Mouse (Mus musculus) limb, embryonic 14.5 days (tissue): Measurements from ENCODE around the gene Slc35b2. TPM values are rescaled to one million over a fixed set of nuclear protein-coding genes. Genes with fewer than 3 reads are reported as not detected.

ENCODE experiments used
- ATAC-seq: fragments of 200-750 bp; cut with Nextera tagmentation; 2 replicates; pipeline ENCODE4 v1.8.0; 2017; ENCODE audit warnings: low read depth, moderate number of reproducible peaks, moderate TSS enrichment; ENCODE audit not compliant: low FRiP score
- DNase-seq: peaks from one replicate; pipeline ENCODE4 v3.0.0-alpha.2; 2015; ENCODE audit warnings: low spot score
- H3K27ac ChIP-seq: fragments of 300-500 bp; sonication (generic); replicated peaks from 2 replicates; pipeline ENCODE4 v1.5.1; 2014; ENCODE audit warnings: low read depth, mild to moderate bottlenecking, low read length, moderate library complexity, mixed read lengths
- H3K27me3 ChIP-seq: fragments of 300-500 bp; sonication (generic); 2 replicates; pipeline ENCODE4 v1.6.1; 2014; ENCODE audit warnings: low read length, mixed read lengths; ENCODE audit not compliant: control insufficient read depth, insufficient read depth
- H3K36me3 ChIP-seq: fragments of 300-500 bp; sonication (generic); 2 replicates; pipeline ENCODE4 v1.6.1; 2014; ENCODE audit warnings: mild to moderate bottlenecking, low read length, moderate library complexity, mixed read lengths; ENCODE audit not compliant: control insufficient read depth, insufficient read depth
- H3K4me1 ChIP-seq: fragments of 300-500 bp; sonication (generic); 2 replicates; pipeline ENCODE4 v1.6.1; 2014; ENCODE audit warnings: antibody characterized with exemption, low read length, mixed read lengths; ENCODE audit not compliant: control insufficient read depth, insufficient read depth
- H3K4me2 ChIP-seq: fragments of 300-500 bp; sonication (generic); replicated peaks from 2 replicates; pipeline ENCODE4 v1.6.1; 2014; ENCODE audit warnings: low read depth, mild to moderate bottlenecking, low read length, moderate library complexity; ENCODE audit not compliant: severe bottlenecking
- H3K4me3 ChIP-seq: fragments of 300-500 bp; sonication (generic); replicated peaks from 2 replicates; pipeline ENCODE4 v1.5.1; 2014; ENCODE audit warnings: low read length
- H3K9ac ChIP-seq: fragments of 300-500 bp; sonication (generic); 2 replicates; pipeline ENCODE4 v1.6.1; 2014; ENCODE audit warnings: mild to moderate bottlenecking, low read depth, low read length, moderate library complexity; ENCODE audit not compliant: severe bottlenecking
- H3K9me3 ChIP-seq: fragments of 300-500 bp; sonication (generic); 2 replicates; pipeline ENCODE4 v1.6.1; 2016; ENCODE audit warnings: low read length; ENCODE audit not compliant: control insufficient read depth
- POLR2A ChIP-seq: fragments of 200-500 bp; IDR thresholded peaks from 2 replicates; pipeline ENCODE4 v1.8.0; 2012; ENCODE audit warnings: inconsistent platforms, mild to moderate bottlenecking, moderate library complexity, borderline replicate concordance; ENCODE audit not compliant: insufficient read depth, insufficient read length; ENCODE audit errors: extremely low read depth
- WGBS: fragments of 180-500 bp; shearing (Covaris S2); extraction: QIAGEN DNeasy Blood & Tissue Kit; methylation state at CpG from one replicate; pipeline ENCODE4 v1.1.7; 2014; 5-methylcytosine and 5-hydroxymethylcytosine counted together
- polyA plus RNA-seq, 2 experiments: library from polyadenylated mRNA; depleted of rRNA in 1 of 2; stranded (reverse) in 1 of 2; unstranded in 1 of 2; fragments of >200 nt; fragmentation: Nextera tagmentation in 1 of 2; extraction: Ambion mirVana in 1 of 2; gene quantifications; 2 replicates each; pipeline versions ENCODE4 v1.2.1 to v1.2.3; 2012 to 2014

Slc35b2 gene
- polyA plus RNA-seq, 2 experiments = 96.9 to 138 TPM

DNA sequence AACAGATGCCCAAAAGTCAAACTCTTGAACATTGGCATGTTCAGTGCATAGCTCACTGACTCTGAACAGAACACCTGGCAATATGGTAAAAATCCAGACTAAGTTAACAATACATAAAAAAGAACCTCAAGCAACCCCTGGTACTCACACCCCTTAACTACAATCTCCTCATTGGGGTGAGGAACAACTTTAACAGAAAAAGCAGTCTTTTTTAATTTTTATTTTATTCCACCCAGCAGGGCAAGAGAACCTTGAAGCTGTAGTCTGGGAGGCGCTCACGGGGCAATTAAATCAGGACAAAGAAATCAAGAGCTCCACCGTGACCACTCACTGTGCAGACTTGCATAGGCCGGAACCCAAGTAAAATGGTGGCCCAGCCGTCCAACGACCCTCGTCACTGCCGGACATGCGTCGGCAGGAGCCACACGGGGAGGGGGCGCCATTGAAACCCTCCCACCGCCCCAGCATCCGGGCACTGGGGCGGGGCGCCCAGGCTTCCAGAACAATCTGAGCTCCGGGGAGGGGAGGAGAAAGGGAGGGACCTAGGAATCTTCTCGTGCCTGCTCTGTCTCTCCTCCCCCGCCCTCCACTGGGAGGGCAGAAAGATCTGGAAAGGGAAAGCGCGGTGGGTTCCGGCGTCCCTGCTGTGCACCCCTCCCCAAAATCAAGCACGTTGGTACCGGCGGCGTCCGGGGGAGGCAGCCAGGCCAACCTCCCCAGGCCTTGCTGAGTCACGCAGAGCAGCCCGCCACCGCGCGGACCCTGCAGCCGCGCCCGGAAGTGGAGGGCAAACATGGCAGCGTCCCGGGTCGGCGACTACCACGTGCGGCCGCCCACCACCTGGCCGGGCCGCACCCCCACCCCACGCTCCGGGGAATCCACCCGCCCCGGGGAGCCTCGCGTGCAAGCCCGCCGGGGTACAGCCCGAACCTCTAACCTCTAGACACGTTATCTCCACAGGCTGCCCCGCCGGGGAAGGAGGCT, 8.7 kb downstream of the Slc35b2 start:
- no peaks in the 10 kb centered on the region for H3K9me3 ChIP-seq
- ATAC-seq (peak; percentile 41), DNase-seq (peak; percentile 91)
- H3K4me2 ChIP-seq = peak overlapping the region; percentile 73
- under 1% methylated on average over 38 of the region's 57 CpGs for WGBS
- H3K27me3 ChIP-seq = no peaks in the 10 kb centered on the region
- H3K4me1 ChIP-seq = peaks cover 10% of the 10 kb centered on the region
- H3K27ac ChIP-seq = peak overlapping the region; percentile 97
- H3K36me3 ChIP-seq = peaks cover 49% of the 10 kb centered on the region
- TF ChIP-seq POLR2A = no peak
- peak overlapping the region; percentile 98 for H3K9ac ChIP-seq
- H3K4me3 ChIP-seq = peak overlapping the region; percentile 96

- H3K9me3 ChIP-seq = no peaks in the 10 kb centered on the region
- peak; percentile 85 for ATAC-seq
- peak; percentile 98 for TF ChIP-seq POLR2A
- H3K4me1 ChIP-seq = peaks cover 10% of the 10 kb centered on the region
- peak within 1 kb of the TSS; percentile 73 for H3K4me2 ChIP-seq
- peak within 1 kb of the TSS; percentile 98 for H3K9ac ChIP-seq
- H3K27me3 ChIP-seq = no peaks in the 10 kb centered on the region
- peak; percentile 94 for DNase-seq
- peak within 1 kb of the TSS; percentile 96 for H3K4me3 ChIP-seq
- H3K36me3 ChIP-seq = peaks cover 40% of the 10 kb centered on the region
- peak within 1 kb of the TSS; percentile 97 for H3K27ac ChIP-seq
- WGBS = 3% methylated on average over 41 of the region's 41 CpGs
Observed at GRCm38 (mm10) chr17:45573087-45573779, 9.6 kb downstream of the Slc35b2 start, which contains the start of gene Hsp90ab1. Hsp90ab1 (minus strand) TSS chr17:45573271.

DNA sequence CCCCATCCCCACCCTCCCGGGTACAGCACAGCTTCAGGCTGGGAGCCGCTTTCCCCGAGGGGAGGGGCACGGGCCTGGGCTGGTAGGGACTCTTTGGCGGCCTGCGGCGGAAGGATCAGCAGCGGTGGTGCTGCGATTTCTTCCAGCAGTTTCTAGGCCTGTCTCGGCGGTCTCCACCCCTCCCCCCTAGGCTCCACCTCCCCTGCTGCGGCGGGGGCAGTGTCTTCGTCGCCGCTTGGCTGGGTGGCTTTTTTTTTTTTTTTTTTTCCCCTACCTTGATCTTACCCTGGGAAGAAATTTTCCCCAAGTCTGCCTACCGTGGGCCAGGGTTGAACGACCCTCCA, 10.1 kb downstream of the Slc35b2 start:
- H3K9me3 ChIP-seq = no peaks in the 10 kb centered on the region
- TF ChIP-seq POLR2A = no peak
- H3K4me1 ChIP-seq = peaks cover 10% of the 10 kb centered on the region
- DNase-seq (peak; percentile 98), ATAC-seq (peak; percentile 79)
- H3K27me3 ChIP-seq = no peaks in the 10 kb centered on the region
- peak overlapping the region; percentile 96 for H3K4me3 ChIP-seq
- peaks cover 35% of the 10 kb centered on the region for H3K36me3 ChIP-seq
- 0% methylated on average over 18 of the region's 18 CpGs for WGBS
- H3K9ac ChIP-seq = peak overlapping the region; percentile 98
- peak overlapping the region; percentile 73 for H3K4me2 ChIP-seq
- H3K27ac ChIP-seq = peak overlapping the region; percentile 97

- peak; percentile 28; the same call in 1 of the 2 replicates for ATAC-seq
- peaks cover 10% of the 10 kb centered on the region for H3K4me1 ChIP-seq
- H3K9ac ChIP-seq = peak overlapping the region; percentile 98
- 4% methylated on average over 17 of the region's 17 CpGs for WGBS
- peak overlapping the region; percentile 73 for H3K4me2 ChIP-seq
- 0 out of 2 replicates have a peak, but pooled peaks have one; percentile 59 for TF ChIP-seq POLR2A
- H3K36me3 ChIP-seq = peaks cover 30% of the 10 kb centered on the region
- peak overlapping the region; percentile 97 for H3K27ac ChIP-seq
- peak; percentile 71 for DNase-seq
- peak overlapping the region; percentile 96 for H3K4me3 ChIP-seq
- no peaks in the 10 kb centered on the region for H3K27me3 ChIP-seq
- no peaks in the 10 kb centered on the region for H3K9me3 ChIP-seq
Observed at GRCm38 (mm10) chr17:45574129-45574761, 10.6 kb downstream of the Slc35b2 start.
